Mouse (Mus musculus) hindbrain, embryonic 13.5 days (tissue): Measurements from ENCODE around the gene Selenow. TPM values are rescaled to one million over a fixed set of nuclear protein-coding genes. Genes with fewer than 3 reads are reported as not detected.

Experiments used
- ATAC-seq: fragments of 200-750 bp; cut with Nextera tagmentation; 2 replicates; pipeline ENCODE4 v1.8.0; 2017; ENCODE audit warnings: moderate TSS enrichment; ENCODE audit not compliant: low FRiP score
- H3K27ac ChIP-seq: fragments of 300-500 bp; sonication (generic); 2 replicates; pipeline ENCODE4 v1.5.1; 2015; ENCODE audit warnings: inconsistent platforms, mild to moderate bottlenecking, moderate library complexity
- H3K27me3 ChIP-seq: fragments of 300-500 bp; sonication (generic); 2 replicates; pipeline ENCODE4 v1.6.1; 2015; ENCODE audit warnings: mild to moderate bottlenecking, inconsistent platforms
- H3K36me3 ChIP-seq: fragments of 300-500 bp; sonication (generic); 2 replicates; pipeline ENCODE4 v1.6.1; 2015; ENCODE audit warnings: mild to moderate bottlenecking, inconsistent platforms
- H3K4me1 ChIP-seq: fragments of 300-500 bp; sonication (generic); replicated peaks from 2 replicates; pipeline ENCODE4 v1.6.1; 2015; ENCODE audit warnings: inconsistent platforms
- H3K4me2 ChIP-seq: fragments of 300-500 bp; sonication (generic); 2 replicates; pipeline ENCODE4 v1.6.1; 2015; ENCODE audit warnings: inconsistent platforms, mild to moderate bottlenecking, moderate library complexity
- H3K4me3 ChIP-seq: fragments of 300-500 bp; sonication (generic); 2 replicates; pipeline ENCODE4 v1.5.1; 2015; ENCODE audit warnings: mild to moderate bottlenecking, inconsistent platforms
- H3K9ac ChIP-seq: fragments of 300-500 bp; sonication (generic); 2 replicates; pipeline ENCODE4 v1.6.1; 2015; ENCODE audit warnings: mild to moderate bottlenecking, inconsistent platforms
- H3K9me3 ChIP-seq: fragments of 300-500 bp; sonication (generic); 2 replicates; pipeline ENCODE4 v1.6.1; 2016; ENCODE audit warnings: inconsistent platforms
- WGBS: fragments of 180-500 bp; shearing (Covaris S2); methylation state at CpG from one replicate; pipeline ENCODE4 v1.1.7; 2015; 5-methylcytosine and 5-hydroxymethylcytosine counted together
- polyA plus RNA-seq: library from polyadenylated mRNA; unstranded; fragments of >200 nt; fragmentation: Nextera tagmentation; extraction: Ambion mirVana; gene quantifications from 2 replicates; pipeline ENCODE4 v1.2.1, GENCODE M21; 2015

Gene Selenow
- polyA plus RNA-seq, 1 experiment from 2014 or later: 1,383 TPM

DNA sequence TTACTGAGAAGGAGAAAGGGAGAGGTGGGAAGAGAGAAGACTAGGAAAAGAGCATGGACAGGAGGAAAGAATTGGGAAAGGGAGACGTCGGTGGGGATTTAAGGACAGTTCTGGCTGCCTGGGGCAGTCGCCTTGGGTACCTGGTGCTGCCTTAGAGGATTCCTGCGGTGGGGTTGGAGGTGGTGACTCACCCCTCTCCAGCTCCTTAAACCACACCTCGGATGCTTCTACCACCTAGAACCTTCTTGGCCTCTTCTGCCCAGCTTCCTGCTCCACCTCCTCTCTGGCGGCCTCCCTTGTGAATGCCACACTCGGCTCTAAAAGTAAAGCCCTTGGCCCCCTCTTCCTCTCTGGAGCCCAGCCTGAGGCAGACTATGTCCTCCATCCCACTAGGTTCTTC lies 33.3 kb upstream of the Selenow start:
- Histone ChIP-seq H3K4me1 (peaks cover 7% of the 10 kb centered on the region; the same call in 1 of the 2 replicates), H3K36me3 (peaks cover 8% of the 10 kb centered on the region), H3K4me2 (peak overlapping the region; percentile 41), H3K4me3 (peak overlapping the region; percentile 16; the same call in 1 of the 2 replicates), H3K27me3 (0 out of 2 replicates have a peak, but pooled peaks cover 4% of the 10 kb centered on the region), H3K27ac (no peak overlapping the region), H3K9ac (peak overlapping the region; percentile 43; the same call in 1 of the 2 replicates), H3K9me3 (no peaks in the 10 kb centered on the region)
- no peak for ATAC-seq
- WGBS: 22% methylated on average over 7 of the region's 7 CpGs

DNA sequence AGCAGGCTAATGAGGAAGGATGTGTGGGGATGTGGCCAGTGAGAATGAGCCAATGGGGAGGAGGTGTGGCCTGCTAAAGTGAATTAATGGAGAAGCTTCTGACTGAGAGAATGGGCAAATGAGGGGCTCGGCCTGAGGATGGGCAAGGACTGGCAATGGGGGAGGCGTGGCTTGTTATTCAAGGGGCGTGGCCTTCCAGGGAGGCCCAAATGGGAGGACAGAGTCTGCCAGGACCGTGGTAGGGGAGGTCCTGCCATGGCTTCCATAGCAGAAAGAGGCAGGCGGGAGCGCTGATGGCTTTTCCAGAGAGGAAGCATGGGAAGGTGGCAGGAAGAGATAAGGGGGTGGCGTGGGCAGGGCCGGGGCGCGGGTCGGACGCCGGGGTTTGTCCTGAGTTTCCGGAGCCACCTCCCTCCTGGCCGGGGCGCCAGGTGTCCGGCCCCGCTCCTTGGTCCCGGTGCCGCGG lies 32.8 kb upstream of the Selenow start:
- Histone ChIP-seq H3K4me2 (peak overlapping the region; percentile 41), H3K27me3 (0 out of 2 replicates have a peak, but pooled peaks cover 4% of the 10 kb centered on the region), H3K4me3 (peak overlapping the region; percentile 16; the same call in 1 of the 2 replicates), H3K27ac (no peak overlapping the region), H3K9me3 (no peaks in the 10 kb centered on the region), H3K4me1 (peaks cover 7% of the 10 kb centered on the region; the same call in 1 of the 2 replicates), H3K36me3 (peaks cover 9% of the 10 kb centered on the region), H3K9ac (peak overlapping the region; percentile 43; the same call in 1 of the 2 replicates)
- peak; percentile 67 for ATAC-seq
- 7% methylated on average over 20 of the region's 21 CpGs for WGBS

DNA sequence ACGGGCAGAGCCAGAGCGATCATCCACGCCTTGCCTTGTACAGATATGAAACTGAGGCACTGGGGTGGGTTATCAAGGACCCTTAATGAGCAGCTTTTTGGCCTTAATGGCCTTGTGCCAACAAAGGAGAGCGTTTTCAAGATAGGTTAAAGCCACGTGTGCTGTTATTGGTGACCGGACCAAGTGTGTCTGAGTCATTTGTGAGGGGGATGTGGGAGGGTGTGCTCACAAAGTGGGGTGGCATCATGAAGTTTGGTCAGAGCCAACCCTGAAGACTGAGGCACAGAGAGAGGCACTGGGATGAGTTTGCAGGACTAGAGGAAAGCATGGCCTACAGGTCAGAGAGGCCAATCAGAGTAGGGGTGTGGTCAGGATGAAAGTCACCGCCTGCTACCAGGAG lies 32.2 kb upstream of the Selenow start:
- H3K4me3 ChIP-seq: no peak overlapping the region
- no peak overlapping the region for H3K9ac ChIP-seq
- H3K27ac ChIP-seq: no peak overlapping the region
- H3K4me1 ChIP-seq: peaks cover 7% of the 10 kb centered on the region; the same call in 1 of the 2 replicates
- no peaks in the 10 kb centered on the region for H3K9me3 ChIP-seq
- H3K27me3 ChIP-seq: 0 out of 2 replicates have a peak, but pooled peaks cover 4% of the 10 kb centered on the region
- WGBS: 93% methylated on average over 7 of the region's 7 CpGs
- ATAC-seq: 0 out of 2 replicates have a peak, but pooled peaks have one; percentile 2
- H3K36me3 ChIP-seq: peaks cover 9% of the 10 kb centered on the region
- H3K4me2 ChIP-seq: no peak overlapping the region

DNA sequence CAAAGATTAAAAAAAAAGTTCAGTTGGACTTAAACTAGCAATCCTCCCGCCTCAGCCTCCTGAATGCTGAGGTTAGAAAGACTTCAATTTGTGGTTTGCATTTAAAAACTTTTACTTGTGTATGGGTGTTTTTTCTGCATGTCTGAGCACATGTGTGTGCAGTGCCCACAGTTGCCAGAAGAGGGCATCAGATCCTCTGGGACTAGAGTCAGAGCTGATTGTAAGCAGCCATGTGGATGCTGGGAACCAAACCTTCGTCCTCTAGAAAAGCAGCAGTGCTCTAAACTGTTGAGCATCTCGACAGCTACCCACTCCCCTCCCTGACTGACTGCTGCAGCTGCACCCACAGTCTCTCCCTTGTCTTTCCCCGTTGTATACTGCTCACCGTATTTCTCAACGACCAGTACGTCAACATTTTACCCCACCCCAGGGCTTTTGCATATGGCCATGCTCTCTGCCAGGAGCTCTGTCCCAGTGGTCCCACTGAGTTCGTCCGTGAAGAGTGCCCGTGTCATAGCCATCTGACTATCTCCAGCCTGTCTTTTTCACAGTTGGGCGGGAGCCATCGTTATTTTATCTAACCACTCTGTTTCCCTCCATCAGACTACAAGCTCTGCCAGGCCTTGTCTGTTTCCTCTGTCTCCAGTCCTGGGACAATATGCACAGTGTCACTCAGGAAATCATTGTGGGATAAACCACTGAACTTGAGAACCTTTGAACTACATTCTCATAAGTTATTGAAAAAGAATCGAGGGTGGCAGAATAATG lies 31.3 kb upstream of the Selenow start:
- 93% methylated on average over 13 of the region's 13 CpGs for WGBS
- Histone ChIP-seq H3K9ac (no peak overlapping the region), H3K36me3 (peaks cover 9% of the 10 kb centered on the region), H3K4me3 (no peak overlapping the region), H3K27me3 (0 out of 2 replicates have a peak, but pooled peaks cover 4% of the 10 kb centered on the region), H3K4me1 (peaks cover 7% of the 10 kb centered on the region; the same call in 1 of the 2 replicates), H3K27ac (no peak overlapping the region), H3K4me2 (no peak overlapping the region), H3K9me3 (no peaks in the 10 kb centered on the region)
- ATAC-seq: no peak

DNA sequence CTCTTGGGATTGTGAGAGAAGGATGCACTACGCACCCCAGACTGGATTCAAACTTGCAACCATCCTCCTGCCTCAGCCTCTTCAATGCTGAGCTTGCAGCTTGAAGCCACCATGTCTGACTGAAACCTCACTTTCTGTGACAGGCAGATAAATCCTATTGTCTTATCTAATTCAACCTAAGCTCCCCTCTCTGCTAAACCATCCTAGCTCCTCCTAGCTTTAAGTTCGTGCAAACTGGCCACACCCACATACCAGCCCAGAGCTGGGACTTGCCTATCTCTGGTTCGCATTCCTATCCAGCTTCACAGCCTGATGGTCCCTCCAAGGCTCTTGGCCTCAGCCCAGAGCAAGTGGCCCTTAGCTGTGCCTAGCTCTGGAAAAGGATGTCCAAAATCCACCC lies 30.2 kb upstream of the Selenow start:
- Histone ChIP-seq H3K27me3 (0 out of 2 replicates have a peak, but pooled peaks cover 4% of the 10 kb centered on the region), H3K27ac (no peak overlapping the region), H3K4me1 (peaks cover 12% of the 10 kb centered on the region; the same call in 1 of the 2 replicates), H3K9ac (no peak overlapping the region), H3K4me2 (no peak overlapping the region), H3K9me3 (no peaks in the 10 kb centered on the region), H3K36me3 (peaks cover 7% of the 10 kb centered on the region), H3K4me3 (no peak overlapping the region)
- WGBS: 76% methylated on average over 3 of the region's 3 CpGs
- ATAC-seq: no peak

DNA sequence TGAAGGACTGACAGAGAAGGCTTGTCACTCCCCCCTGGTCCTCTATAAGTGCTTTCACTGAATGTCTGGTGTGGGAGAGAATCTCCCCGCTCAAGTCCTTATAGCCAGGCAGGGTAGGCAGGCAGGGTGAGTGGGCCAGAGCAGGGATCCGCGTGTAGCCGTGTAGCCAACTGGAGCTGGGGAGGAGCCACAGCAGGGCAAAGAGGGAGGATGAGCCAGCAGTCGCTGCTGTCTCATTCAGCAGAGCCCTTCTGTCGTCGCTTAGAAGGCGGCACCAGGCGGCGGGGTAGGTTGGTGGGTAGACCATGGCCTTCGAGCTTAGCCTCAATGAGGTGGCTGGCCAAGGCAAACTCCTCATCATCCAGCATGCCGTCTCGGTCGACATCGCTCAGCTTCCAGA lies 27.8 kb upstream of the Selenow start:
- no peak overlapping the region for H3K27ac ChIP-seq
- H3K4me2 ChIP-seq: no peak overlapping the region
- H3K4me1 ChIP-seq: peaks cover 17% of the 10 kb centered on the region
- H3K36me3 ChIP-seq: peaks cover 6% of the 10 kb centered on the region; the same call in 1 of the 2 replicates
- no peak overlapping the region for H3K9ac ChIP-seq
- no peaks in the 10 kb centered on the region for H3K9me3 ChIP-seq
- no peak for ATAC-seq
- 85% methylated on average over 15 of the region's 15 CpGs for WGBS
- H3K4me3 ChIP-seq: no peak overlapping the region
- no peaks in the 10 kb centered on the region for H3K27me3 ChIP-seq

DNA sequence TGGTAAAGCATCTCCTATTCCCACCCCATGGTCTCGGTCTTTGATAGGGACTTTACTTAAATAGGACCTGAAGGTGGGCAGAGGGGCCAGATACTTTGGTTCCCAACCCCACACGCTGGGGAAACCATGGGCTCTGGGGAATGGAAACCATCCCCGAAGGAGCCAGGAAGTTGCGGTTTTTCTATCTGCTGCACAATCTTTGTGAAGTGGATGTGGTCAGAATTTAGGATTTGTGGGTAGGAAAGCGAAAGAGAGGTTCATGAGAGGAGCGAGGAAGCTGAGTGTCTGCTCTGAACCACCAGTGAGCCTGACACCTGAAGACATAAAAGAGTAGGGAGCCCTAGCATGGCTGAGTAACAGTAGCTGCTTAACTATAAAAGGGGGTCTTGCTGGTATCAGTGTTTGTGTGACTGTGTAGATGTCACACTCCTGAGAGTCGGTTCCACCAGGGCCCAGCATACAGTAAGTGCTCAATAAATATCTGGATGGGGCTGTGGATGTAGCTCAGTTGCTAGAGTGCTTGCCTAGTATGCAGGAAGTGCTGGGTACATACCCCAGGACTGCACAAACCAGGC lies 27.1 kb upstream of the Selenow start:
- peaks cover 23% of the 10 kb centered on the region for H3K4me1 ChIP-seq
- no peak for ATAC-seq
- WGBS: 90% methylated on average over 7 of the region's 7 CpGs
- H3K4me3 ChIP-seq: no peak overlapping the region
- no peak overlapping the region for H3K4me2 ChIP-seq
- H3K27me3 ChIP-seq: no peaks in the 10 kb centered on the region
- no peak overlapping the region for H3K27ac ChIP-seq
- H3K9me3 ChIP-seq: no peaks in the 10 kb centered on the region
- H3K9ac ChIP-seq: no peak overlapping the region
- H3K36me3 ChIP-seq: peaks cover 7% of the 10 kb centered on the region

DNA sequence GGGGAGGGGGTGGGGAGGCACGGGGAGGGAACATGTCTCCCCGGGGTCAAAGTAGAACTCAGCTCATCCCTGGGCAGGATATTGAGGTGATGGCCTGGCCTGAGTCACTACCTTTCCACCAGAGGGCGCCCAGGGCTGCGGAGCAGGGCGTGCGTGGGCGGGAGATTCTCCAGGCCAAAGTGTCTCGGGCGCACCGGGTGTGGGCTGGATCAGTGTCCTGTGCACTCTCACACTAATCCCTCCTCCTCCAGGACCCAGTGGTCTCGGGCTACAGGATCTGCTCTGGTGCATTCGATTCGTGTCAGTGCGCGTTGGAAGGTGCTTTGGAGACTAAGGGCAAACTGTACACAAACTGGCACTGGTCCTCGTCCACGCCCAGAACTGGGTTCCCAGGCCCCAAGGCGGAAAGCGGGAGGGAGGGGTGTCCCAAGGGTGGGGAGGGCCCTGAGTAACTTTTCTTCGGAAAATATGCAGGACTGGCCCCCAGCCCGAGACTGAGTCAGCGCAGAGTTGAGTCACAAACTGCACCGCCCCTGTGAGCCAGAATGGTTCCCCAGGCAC lies 26.3 kb upstream of the Selenow start:
- H3K27me3 ChIP-seq: no peaks in the 10 kb centered on the region
- peak overlapping the region; percentile 43; the same call in 1 of the 2 replicates for H3K9ac ChIP-seq
- H3K4me3 ChIP-seq: peak overlapping the region; percentile 17
- WGBS: 7% methylated on average over 23 of the region's 23 CpGs
- peaks cover 15% of the 10 kb centered on the region for H3K36me3 ChIP-seq
- no peaks in the 10 kb centered on the region for H3K9me3 ChIP-seq
- no peak overlapping the region for H3K27ac ChIP-seq
- 0 out of 2 replicates have a peak, but pooled peaks have one; percentile 4 for ATAC-seq
- H3K4me1 ChIP-seq: peaks cover 31% of the 10 kb centered on the region
- H3K4me2 ChIP-seq: peak overlapping the region; percentile 41

DNA sequence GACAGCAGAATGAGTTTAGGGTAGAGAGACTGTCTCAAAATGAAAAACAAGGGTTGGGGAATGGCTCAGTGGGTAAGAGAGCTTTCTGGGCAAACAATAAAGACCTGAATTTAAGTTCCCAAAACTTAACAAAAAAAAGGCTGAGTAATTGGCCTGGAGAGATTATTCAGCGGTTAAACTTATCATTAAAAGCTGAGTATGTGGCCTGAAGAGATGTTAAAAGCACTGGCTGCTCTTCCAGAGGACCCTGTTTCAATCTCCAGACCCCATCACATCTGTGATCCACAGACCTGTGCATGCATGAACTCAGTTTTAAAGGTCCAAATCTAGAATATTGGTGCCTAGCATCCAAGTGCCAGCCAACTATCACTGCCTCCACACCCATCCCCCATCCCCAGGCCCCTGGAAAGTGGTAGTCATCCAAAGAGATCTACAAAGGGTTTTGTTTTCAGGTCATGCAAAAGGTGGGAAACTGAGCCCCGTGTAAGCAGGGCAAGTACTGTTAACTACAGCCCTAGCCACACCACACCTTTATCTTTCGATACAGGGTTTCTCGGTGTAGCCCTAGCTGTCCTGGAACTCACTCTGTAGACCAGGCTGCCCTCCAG lies 25.6 kb upstream of the Selenow start:
- WGBS: 37% methylated on average over 4 of the region's 4 CpGs
- no peak for ATAC-seq
- H3K9me3 ChIP-seq: no peaks in the 10 kb centered on the region
- H3K9ac ChIP-seq: 0 out of 2 replicates have a peak overlapping the region, but pooled peaks have one; percentile 43
- H3K27me3 ChIP-seq: no peaks in the 10 kb centered on the region
- peaks cover 32% of the 10 kb centered on the region for H3K4me1 ChIP-seq
- no peak overlapping the region for H3K27ac ChIP-seq
- peaks cover 19% of the 10 kb centered on the region for H3K36me3 ChIP-seq
- peak overlapping the region; percentile 41; the same call in 1 of the 2 replicates for H3K4me2 ChIP-seq
- H3K4me3 ChIP-seq: no peak overlapping the region

DNA sequence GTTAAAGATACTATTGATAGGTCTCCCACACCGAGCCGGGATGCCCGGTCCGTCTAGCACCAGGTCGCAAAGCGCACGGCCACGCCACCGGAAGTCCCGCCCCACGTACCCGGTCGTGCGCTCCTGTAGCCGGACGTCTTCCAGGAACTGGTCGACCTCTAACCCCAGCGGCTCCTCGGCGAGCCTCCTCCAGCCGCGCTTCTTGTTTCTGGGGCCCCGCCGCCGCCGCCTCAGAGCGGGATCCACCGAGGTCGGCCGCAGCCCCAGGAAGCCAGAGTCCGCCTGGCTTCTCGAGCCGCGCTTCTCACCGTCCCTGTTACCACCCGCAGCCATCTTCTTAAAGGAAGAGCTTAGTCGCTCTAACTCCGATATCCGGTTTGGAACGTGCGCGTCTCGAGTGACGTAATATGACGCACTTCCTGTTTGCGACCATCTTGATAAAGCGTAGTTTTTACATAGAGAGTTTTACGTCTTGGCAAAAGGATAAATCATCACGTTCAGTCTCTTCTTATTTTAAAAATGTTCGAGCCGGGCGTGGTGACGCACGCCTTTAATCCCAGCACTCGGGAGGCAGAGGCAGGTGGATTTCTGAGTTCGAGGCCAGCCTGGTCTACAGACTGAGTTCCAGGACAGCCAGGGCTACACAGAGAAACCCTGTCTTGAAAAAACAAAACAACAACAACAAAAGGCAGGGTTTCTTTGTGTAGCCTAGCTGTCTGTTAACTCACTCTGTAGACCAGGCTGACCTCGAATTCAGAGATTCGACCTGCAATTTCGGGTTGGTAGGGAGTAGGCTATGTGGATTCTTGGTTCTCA lies 23.7 kb upstream of the Selenow start, which contains the start of gene Nop53:
Gene Nop53, minus strand, starts transcription at position 354 of the 816 bp plus-strand sequence.
- H3K4me3 ChIP-seq: peak within 1 kb of the TSS; percentile 71
- peaks cover 38% of the 10 kb centered on the region for H3K36me3 ChIP-seq
- H3K4me1 ChIP-seq: peaks cover 32% of the 10 kb centered on the region
- ATAC-seq: peak; percentile 94
- H3K27ac ChIP-seq: peak within 1 kb of the TSS; percentile 98
- 2% methylated on average over 59 of the region's 59 CpGs for WGBS
- no peaks in the 10 kb centered on the region for H3K9me3 ChIP-seq
- H3K4me2 ChIP-seq: peak within 1 kb of the TSS; percentile 69
- H3K9ac ChIP-seq: peak within 1 kb of the TSS; percentile 77
- H3K27me3 ChIP-seq: no peaks in the 10 kb centered on the region

DNA sequence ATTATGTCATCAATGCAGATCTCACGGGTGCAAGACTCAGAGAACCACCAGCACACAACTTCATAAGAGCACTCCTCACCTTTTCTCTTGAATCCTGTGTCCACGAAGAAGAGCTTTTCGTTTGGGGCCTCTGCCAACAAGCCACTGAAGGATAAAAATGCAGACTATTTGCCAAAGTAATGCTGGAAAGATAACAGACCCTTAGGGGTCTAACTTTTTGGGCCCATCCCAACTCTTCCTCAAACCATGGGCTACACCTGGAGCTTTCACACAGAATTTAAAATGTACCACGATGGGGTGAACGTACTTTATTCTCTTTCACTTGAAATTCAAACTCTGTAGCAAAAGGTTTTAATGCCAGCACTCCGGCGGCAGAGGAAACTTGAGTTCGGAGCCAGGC lies 23.0 kb upstream of the Selenow start:
- H3K36me3 ChIP-seq: peaks cover 42% of the 10 kb centered on the region
- H3K4me2 ChIP-seq: peak overlapping the region; percentile 69
- H3K27ac ChIP-seq: peak overlapping the region; percentile 98; the same call in 1 of the 2 replicates
- peak overlapping the region; percentile 71 for H3K4me3 ChIP-seq
- 9% methylated on average over 8 of the region's 8 CpGs for WGBS
- H3K9me3 ChIP-seq: no peaks in the 10 kb centered on the region
- no peaks in the 10 kb centered on the region for H3K27me3 ChIP-seq
- peaks cover 32% of the 10 kb centered on the region for H3K4me1 ChIP-seq
- ATAC-seq: peak; percentile 2; the same call in 1 of the 2 replicates
- peak overlapping the region; percentile 77 for H3K9ac ChIP-seq
